Mouse (Mus musculus) liver, embryonic 12.5 days (tissue): ENCODE measurements around the gene Ostm1. TPM values are rescaled to one million over a fixed set of nuclear protein-coding genes. Genes with fewer than 3 reads are reported as not detected.
A peak's percentile ranks its signal among the peaks of the same experiment; 100 is the strongest.

ENCODE experiments used
- ATAC-seq: fragments of 200-750 bp; cut with Nextera tagmentation; 2 replicates; pipeline ENCODE4 v1.8.0; 2017; ENCODE audit warnings: moderate number of reproducible peaks, mild to moderate bottlenecking, moderate library complexity
- H3K27ac ChIP-seq: fragments of 300-500 bp; sonication (generic); 2 replicates; pipeline ENCODE4 v1.5.1; 2016; ENCODE audit warnings: mild to moderate bottlenecking
- H3K27me3 ChIP-seq: fragments of 300-500 bp; sonication (generic); replicated peaks from 2 replicates; pipeline ENCODE4 v1.6.1; 2016; ENCODE audit warnings: mild to moderate bottlenecking, moderate library complexity
- H3K36me3 ChIP-seq: fragments of 300-500 bp; sonication (generic); 2 replicates; pipeline ENCODE4 v1.6.1; 2016; ENCODE audit warnings: mild to moderate bottlenecking, moderate library complexity
- H3K4me1 ChIP-seq: fragments of 300-500 bp; sonication (generic); 2 replicates; pipeline ENCODE4 v1.6.1; 2016
- H3K4me2 ChIP-seq: fragments of 300-500 bp; sonication (generic); 2 replicates; pipeline ENCODE4 v1.6.1; 2016; ENCODE audit warnings: mild to moderate bottlenecking, moderate library complexity
- H3K4me3 ChIP-seq: fragments of 300-500 bp; sonication (generic); 2 replicates; pipeline ENCODE4 v1.5.1; 2016; ENCODE audit warnings: mild to moderate bottlenecking, moderate library complexity
- H3K9ac ChIP-seq: fragments of 300-500 bp; sonication (generic); 2 replicates; pipeline ENCODE4 v1.6.1; 2016; ENCODE audit warnings: mild to moderate bottlenecking, moderate library complexity
- H3K9me3 ChIP-seq: fragments of 300-500 bp; sonication (generic); replicated peaks from 2 replicates; pipeline ENCODE4 v1.6.1; 2016; ENCODE audit warnings: mild to moderate bottlenecking, moderate library complexity
- WGBS: fragments of 180-500 bp; shearing (Covaris S2); methylation state at CpG from one replicate; pipeline ENCODE4 v1.1.7; 2016; ENCODE audit not compliant: insufficient replicate concordance; 5-methylcytosine and 5-hydroxymethylcytosine counted together
- polyA plus RNA-seq: library from polyadenylated mRNA; unstranded; fragments of >200 nt; fragmentation: Nextera tagmentation; extraction: Ambion mirVana; gene quantifications from 2 replicates; pipeline ENCODE4 v1.2.1, GENCODE M21; 2016

Ostm1 gene
- polyA plus RNA-seq, 1 experiment from 2014 or later = 19.9 TPM

- H3K4me3 ChIP-seq = peak overlapping the region; percentile 53
- no peaks in the 10 kb centered on the region for H3K36me3 ChIP-seq
- WGBS = 10% methylated on average over 23 of the region's 23 CpGs
- peaks cover 24% of the 10 kb centered on the region for H3K4me1 ChIP-seq
- peak overlapping the region; percentile 74 for H3K4me2 ChIP-seq
- no peak overlapping the region for H3K27ac ChIP-seq
- H3K9me3 ChIP-seq = no peaks in the 10 kb centered on the region
- H3K9ac ChIP-seq = 0 out of 2 replicates have a peak overlapping the region, but pooled peaks have one; percentile 8
- no peak for ATAC-seq
- peaks cover 100% of the 10 kb centered on the region for H3K27me3 ChIP-seq
Observed at GRCm38 (mm10) chr10:42633361-42634121, 49.9 kb downstream of the Ostm1 start.

GRCm38 (mm10) chr10:42634122-42634720 is 50.6 kb downstream of the Ostm1 start:
- 2% methylated on average over 8 of the region's 8 CpGs for WGBS
- Histone ChIP-seq H3K4me3 (no peak overlapping the region), H3K27ac (no peak overlapping the region), H3K4me1 (peaks cover 24% of the 10 kb centered on the region), H3K36me3 (no peaks in the 10 kb centered on the region), H3K4me2 (no peak overlapping the region), H3K27me3 (peaks cover 98% of the 10 kb centered on the region), H3K9ac (no peak overlapping the region), H3K9me3 (no peaks in the 10 kb centered on the region)
- ATAC-seq = no peak

GRCm38 (mm10) chr10:42635046-42635445 is 51.4 kb downstream of the Ostm1 start:
- no peak overlapping the region for H3K4me3 ChIP-seq
- ATAC-seq = no peak
- peak overlapping the region; percentile 52 for H3K4me2 ChIP-seq
- H3K9me3 ChIP-seq = no peaks in the 10 kb centered on the region
- 6% methylated on average over 11 of the region's 11 CpGs for WGBS
- no peaks in the 10 kb centered on the region for H3K36me3 ChIP-seq
- peaks cover 24% of the 10 kb centered on the region for H3K4me1 ChIP-seq
- peaks cover 93% of the 10 kb centered on the region for H3K27me3 ChIP-seq
- H3K27ac ChIP-seq = no peak overlapping the region
- no peak overlapping the region for H3K9ac ChIP-seq

- Histone ChIP-seq H3K9me3 (no peaks in the 10 kb centered on the region), H3K4me1 (peaks cover 24% of the 10 kb centered on the region), H3K36me3 (no peaks in the 10 kb centered on the region), H3K27me3 (peaks cover 88% of the 10 kb centered on the region), H3K9ac (no peak overlapping the region), H3K4me3 (peak overlapping the region; percentile 28), H3K4me2 (peak overlapping the region; percentile 52), H3K27ac (no peak overlapping the region)
- no peak for ATAC-seq
- 2% methylated on average over 48 of the region's 52 CpGs for WGBS
Observed at GRCm38 (mm10) chr10:42635566-42636359, 52.1 kb downstream of the Ostm1 start.

GRCm38 (mm10) chr10:42636360-42637182 is 52.9 kb downstream of the Ostm1 start:
- Histone ChIP-seq H3K36me3 (no peaks in the 10 kb centered on the region), H3K9ac (no peak overlapping the region), H3K27me3 (peaks cover 80% of the 10 kb centered on the region), H3K27ac (no peak overlapping the region), H3K4me2 (peak overlapping the region; percentile 42), H3K4me1 (peaks cover 24% of the 10 kb centered on the region), H3K9me3 (no peaks in the 10 kb centered on the region), H3K4me3 (peak overlapping the region; percentile 25)
- WGBS = 4% methylated on average over 27 of the region's 27 CpGs
- no peak for ATAC-seq

GRCm38 (mm10) chr10:42637183-42637788 is 53.7 kb downstream of the Ostm1 start:
- Histone ChIP-seq H3K9me3 (no peaks in the 10 kb centered on the region), H3K4me3 (peak overlapping the region; percentile 25), H3K9ac (no peak overlapping the region), H3K27me3 (peaks cover 73% of the 10 kb centered on the region), H3K36me3 (no peaks in the 10 kb centered on the region), H3K27ac (no peak overlapping the region), H3K4me2 (peak overlapping the region; percentile 42), H3K4me1 (peaks cover 24% of the 10 kb centered on the region)
- 4% methylated on average over 18 of the region's 18 CpGs for WGBS
- ATAC-seq = no peak

- 62% methylated on average over 6 of the region's 6 CpGs for WGBS
- Histone ChIP-seq H3K27ac (no peak overlapping the region), H3K4me2 (no peak overlapping the region), H3K9me3 (no peaks in the 10 kb centered on the region), H3K4me3 (no peak overlapping the region), H3K27me3 (peaks cover 47% of the 10 kb centered on the region), H3K4me1 (peaks cover 14% of the 10 kb centered on the region; the same call in 1 of the 2 replicates), H3K9ac (no peak overlapping the region), H3K36me3 (no peaks in the 10 kb centered on the region)
- no peak for ATAC-seq
Observed at GRCm38 (mm10) chr10:42639856-42640255, 56.2 kb downstream of the Ostm1 start.

GRCm38 (mm10) chr10:42643638-42644037 is 60.0 kb downstream of the Ostm1 start:
- 57% methylated on average over 9 of the region's 9 CpGs for WGBS
- Histone ChIP-seq H3K27me3 (peaks cover 13% of the 10 kb centered on the region), H3K4me1 (no peaks in the 10 kb centered on the region), H3K4me2 (no peak overlapping the region), H3K9ac (no peak overlapping the region), H3K9me3 (no peaks in the 10 kb centered on the region), H3K4me3 (no peak overlapping the region), H3K27ac (no peak overlapping the region), H3K36me3 (no peaks in the 10 kb centered on the region)
- ATAC-seq = no peak

GRCm38 (mm10) chr10:42646340-42646739 is 62.7 kb downstream of the Ostm1 start:
- WGBS = 44% methylated on average over 4 of the region's 4 CpGs

GRCm38 (mm10) chr10:42661916-42662315 is 78.3 kb downstream of the Ostm1 start:
- no peaks in the 10 kb centered on the region for H3K9me3 ChIP-seq
- H3K27me3 ChIP-seq = no peaks in the 10 kb centered on the region
- H3K4me2 ChIP-seq = no peak overlapping the region
- no peak overlapping the region for H3K9ac ChIP-seq
- H3K36me3 ChIP-seq = no peaks in the 10 kb centered on the region
- no peak for ATAC-seq
- H3K4me1 ChIP-seq = no peaks in the 10 kb centered on the region
- WGBS = 58% methylated on average over 2 of the region's 2 CpGs
- H3K27ac ChIP-seq = no peak overlapping the region
- no peak overlapping the region for H3K4me3 ChIP-seq

More at GRCm38 (mm10) chr10:42646340-42646739, 62.7 kb downstream of the Ostm1 start:
- no peaks in the 10 kb centered on the region for H3K4me1 ChIP-seq
- no peak overlapping the region for H3K4me2 ChIP-seq
- H3K27ac ChIP-seq = no peak overlapping the region
- no peaks in the 10 kb centered on the region for H3K36me3 ChIP-seq
- H3K9ac ChIP-seq = no peak overlapping the region
- H3K27me3 ChIP-seq = peaks cover 4% of the 10 kb centered on the region; the same call in 1 of the 2 replicates
- ATAC-seq = no peak
- no peak overlapping the region for H3K4me3 ChIP-seq
- H3K9me3 ChIP-seq = no peaks in the 10 kb centered on the region

- H3K9me3 ChIP-seq = peaks cover 3% of the 10 kb centered on the region; the same call in 1 of the 2 replicates
- H3K4me1 ChIP-seq = no peaks in the 10 kb centered on the region
- WGBS = 67% methylated on average over 4 of the region's 4 CpGs
Observed at GRCm38 (mm10) chr10:42669970-42670369, 86.3 kb downstream of the Ostm1 start.

More at GRCm38 (mm10) chr10:42669970-42670369, 86.3 kb downstream of the Ostm1 start:
- Histone ChIP-seq H3K27me3 (no peaks in the 10 kb centered on the region), H3K9ac (no peak overlapping the region), H3K27ac (no peak overlapping the region), H3K4me2 (no peak overlapping the region), H3K4me3 (no peak overlapping the region), H3K36me3 (no peaks in the 10 kb centered on the region)
- no peak for ATAC-seq
